Mouse (Mus musculus): Measurements from ENCODE around the gene Rab44.

DNA sequence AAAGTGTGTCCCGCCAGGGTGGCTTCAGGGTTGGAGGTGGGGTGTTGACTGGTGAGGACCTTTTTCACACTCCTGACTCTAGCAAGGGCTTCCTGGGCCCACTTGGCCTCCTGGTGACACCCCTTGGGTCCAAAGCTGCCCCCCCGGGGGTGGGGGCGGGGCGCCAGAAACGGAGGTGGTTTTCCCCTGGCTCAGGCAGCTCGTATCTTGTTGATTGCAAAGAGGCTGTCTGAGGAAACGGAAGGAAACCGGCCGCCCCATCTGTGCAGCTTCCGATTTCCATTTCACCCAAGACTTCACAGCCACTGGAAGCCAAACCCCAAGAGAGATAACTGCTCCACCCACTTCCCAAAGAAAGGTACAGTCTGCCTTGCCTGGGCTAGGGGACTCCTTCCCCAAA lies 58.1 kb downstream of the Rab44 start:
- TF ChIP-seq POLR2A (IDR thresholded peaks at IDR 0.05; ENCODE audit: low read depth, low read length) (no peak), CTCF (IDR thresholded peaks at IDR 0.05; ENCODE audit: extremely low read depth, insufficient read depth, insufficient read length, insufficient replicate concordance) (no peak)

Measured in spleen, adult 2 months (tissue).